Mouse (Mus musculus) adrenal gland, postnatal 10 days (tissue): ENCODE measurements around the gene Lrp10. TPM values are rescaled to one million over a fixed set of nuclear protein-coding genes. Genes with fewer than 3 reads are reported as not detected.

Experiments used
- total RNA-seq, 2 experiments: library from RNA; stranded (reverse); gene quantifications; 2 replicates each; pipeline ENCODE4 v1.2.3; 2021

Lrp10 gene
- total RNA-seq, 2 experiments from 2014 or later: 71.9 to 89.4 TPM

Other genes starting within 250 kb of the Lrp10 start
- 100 to 1,000 TPM; 171 to 191 TPM for gene Dad1, start 210.0 kb upstream of the Lrp10 start, total RNA-seq
- gene Abhd4, start 209.9 kb upstream of the Lrp10 start, total RNA-seq: 100 to 1,000 TPM; 206 to 229 TPM
- not detected for gene Olfr49, start 179.2 kb upstream of the Lrp10 start, total RNA-seq
- gene Oxa1l, start 103.3 kb upstream of the Lrp10 start, total RNA-seq: 100 to 1,000 TPM; 114 to 138 TPM
- 1 to 10 TPM; 6.2 to 7.9 TPM for gene Slc7a7, start 46.4 kb upstream of the Lrp10 start, total RNA-seq
- gene Mrpl52, start 37.2 kb upstream of the Lrp10 start, total RNA-seq: 100 to 1,000 TPM; 204 to 212 TPM
- 100 to 1,000 TPM; 127 to 128 TPM for gene Mmp14, start 32.5 kb upstream of the Lrp10 start, total RNA-seq
- gene Rem2, start 12.0 kb downstream of the Lrp10 start, total RNA-seq: under 1 TPM; 0.39 to 0.87 TPM
- gene Prmt5, start 53.4 kb downstream of the Lrp10 start, total RNA-seq: 10 to 100 TPM; 41.1 to 42.1 TPM
- gene Haus4, start 90.5 kb downstream of the Lrp10 start, total RNA-seq: 10 to 100 TPM; 31.0 to 32.5 TPM
- 10 to 100 TPM; 18.9 to 20.7 TPM for gene Ajuba, start 113.4 kb downstream of the Lrp10 start, total RNA-seq
- 1 to 10 TPM; 4.9 to 6.9 TPM for gene 4931414P19Rik, start 141.9 kb downstream of the Lrp10 start, total RNA-seq
- gene Psmb5, start 153.9 kb downstream of the Lrp10 start, total RNA-seq: 100 to 1,000 TPM; 226 to 247 TPM
- gene Psmb11, start 157.3 kb downstream of the Lrp10 start, total RNA-seq: not detected
- gene Gm17606, start 176.8 kb downstream of the Lrp10 start, total RNA-seq: not detected
- 1 to 10 TPM; 1.7 to 2.5 TPM for gene Cdh24, start 177.2 kb downstream of the Lrp10 start, total RNA-seq
- 10 to 100 TPM; 35.5 to 36.6 TPM for gene 1700123O20Rik, start 222.1 kb downstream of the Lrp10 start, total RNA-seq
- gene Acin1, start 222.8 kb downstream of the Lrp10 start, total RNA-seq: 100 to 1,000 TPM; 132 to 167 TPM
- gene Gm29776, start 234.7 kb downstream of the Lrp10 start, total RNA-seq: not detected
- under 1 TPM; 0.57 to 0.70 TPM for gene Cebpe, start 248.0 kb downstream of the Lrp10 start, total RNA-seq